ENCODE assay signal across 25 mouse cellular contexts in the genomic region with DNA sequence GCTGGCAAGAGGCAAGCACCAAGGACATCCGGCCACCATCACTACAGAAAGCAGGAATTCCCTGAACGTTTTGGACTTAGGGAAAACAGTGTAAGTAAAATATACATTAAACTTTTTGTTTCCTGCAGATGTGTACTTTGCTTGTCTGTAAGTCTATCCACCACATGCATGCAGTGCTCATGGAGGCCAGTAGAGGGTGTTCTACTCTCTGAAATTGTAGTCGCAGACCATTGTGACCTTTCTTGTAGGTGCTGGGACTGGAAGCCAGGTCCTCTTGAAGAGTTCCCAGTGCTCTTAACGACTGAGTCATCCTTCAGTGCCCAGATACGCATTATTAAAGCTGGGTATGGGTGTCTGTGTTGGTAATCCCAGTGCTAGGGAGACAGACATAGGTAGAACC.
DNase-seq lines count a peak whose midpoint lies in the region; TF ChIP-seq lines count a peak whose summit lies in the region.
"Had no signal": no experiment of that assay in that cellular context is flagged by ENCODE, and none has a peak within 500 bp of the region (broad histone marks: within the 10 kb centered on the region; RNA-seq: fewer than 3 reads in every experiment).

No protein-coding gene starts in this region.

- intact Hi-C loops in heart, adult 2 months (cut with DNase I) = no loop called here
- intact Hi-C loops in left cerebral cortex, adult 2 months (cut with DNase I) = no loop called here

- WGBS in heart, adult 2 months = 90% methylated on average over 5 of the region's 5 CpGs
- 82% methylated on average over 5 of the region's 5 CpGs for WGBS in heart, embryonic 10.5 days
- WGBS in cerebellum, adult 2 months = 93% methylated on average over 5 of the region's 5 CpGs

- H3K9ac ChIP-seq in heart, adult 2 months (ENCODE audit: low read depth, low read length) = no peak overlapping the region
- H3K9ac ChIP-seq: embryonic facial prominence, embryonic 12.5 days; intestine, embryonic 15.5 days; liver, embryonic 15.5 days; midbrain, embryonic 13.5 days; neural tube, embryonic 15.5 days had no signal

- no peaks in the 10 kb centered on the region; the same call in 1 of the 2 replicates for H3K27me3 ChIP-seq in heart, adult 2 months (ENCODE audit: control insufficient read depth, insufficient read depth, low read length)
- peaks cover 20% of the 10 kb centered on the region for H3K27me3 ChIP-seq in heart, embryonic 10.5 days (ENCODE audit: insufficient read depth, poor library complexity, severe bottlenecking)
- H3K27me3 ChIP-seq in cerebellum, adult 2 months (ENCODE audit: control insufficient read depth, insufficient read depth, low read length) = no peaks in the 10 kb centered on the region; the same call in 1 of the 2 replicates
- H3K27me3 ChIP-seq: intestine, embryonic 15.5 days; neural tube, embryonic 15.5 days had no signal

- no peak overlapping the region for H3K4me3 ChIP-seq in heart, adult 2 months
- H3K4me3 ChIP-seq in heart, embryonic 10.5 days = no peak overlapping the region
- no peak overlapping the region for H3K4me3 ChIP-seq in left cerebral cortex, adult 2 months
- H3K4me3 ChIP-seq in cerebellum, adult 2 months (replicated peaks; ENCODE audit: insufficient read depth, low read depth, low read length) = no peak overlapping the region
- H3K4me3 ChIP-seq: embryonic facial prominence, embryonic 12.5 days; hindbrain, embryonic 10.5 days; intestine, embryonic 15.5 days; liver, embryonic 15.5 days; midbrain, embryonic 13.5 days; neural tube, embryonic 15.5 days had no signal

- no peaks in the 10 kb centered on the region for H3K9me3 ChIP-seq in heart, embryonic 10.5 days
- H3K9me3 ChIP-seq: embryonic facial prominence, embryonic 12.5 days; hindbrain, embryonic 10.5 days; intestine, embryonic 15.5 days; liver, embryonic 15.5 days; midbrain, embryonic 13.5 days; neural tube, embryonic 15.5 days had no signal

- peak; percentile 36 for TF ChIP-seq CTCF in heart, adult 2 months (IDR thresholded peaks at IDR 0.05)
- TF ChIP-seq CTCF in left cerebral cortex, adult 2 months (IDR thresholded peaks at IDR 0.05) = peak; percentile 27
- no peak for TF ChIP-seq CTCF in cerebellum, adult 2 months (IDR thresholded peaks at IDR 0.05; ENCODE audit: borderline replicate concordance, insufficient read depth, low read depth, low read length)

- TF ChIP-seq POLR2A in heart, adult 2 months (IDR thresholded peaks at IDR 0.05; ENCODE audit: insufficient read depth, low read depth, low read length) = no peak
- TF ChIP-seq POLR2A in cerebellum, adult 2 months (IDR thresholded peaks at IDR 0.05; ENCODE audit: borderline replicate concordance, insufficient read depth, low read length) = no peak

- H3K79me2 ChIP-seq in heart, adult 2 months (replicated peaks; ENCODE audit: control insufficient read depth, insufficient read depth, low read length) = no peaks in the 10 kb centered on the region

- H3K27ac ChIP-seq in heart, adult 2 months = no peak overlapping the region
- H3K27ac ChIP-seq in heart, embryonic 10.5 days = no peak overlapping the region
- no peak overlapping the region for H3K27ac ChIP-seq in left cerebral cortex, adult 2 months
- H3K27ac ChIP-seq in cerebellum, adult 2 months (ENCODE audit: insufficient read depth, low read length) = no peak overlapping the region
- H3K27ac ChIP-seq: embryonic facial prominence, embryonic 12.5 days; hindbrain, embryonic 10.5 days; intestine, embryonic 15.5 days; liver, embryonic 15.5 days; macrophage; midbrain, embryonic 13.5 days; neural tube, embryonic 15.5 days had no signal

- no peaks in the 10 kb centered on the region for H3K36me3 ChIP-seq in heart, adult 2 months (ENCODE audit: control insufficient read depth, insufficient read depth, low read length)
- H3K36me3 ChIP-seq in heart, embryonic 10.5 days = no peaks in the 10 kb centered on the region
- H3K36me3 ChIP-seq: embryonic facial prominence, embryonic 12.5 days; intestine, embryonic 15.5 days; liver, embryonic 15.5 days; midbrain, embryonic 13.5 days; neural tube, embryonic 15.5 days had no signal

- TF ChIP-seq EP300 in heart, adult 2 months (IDR thresholded peaks at IDR 0.05; ENCODE audit: insufficient read depth, low read depth, low read length) = no peak

- DNase-seq in heart, adult 2 months = no peak
- no peak for DNase-seq in heart, embryonic 10.5 days (ENCODE audit: low spot score)
- no peak for DNase-seq in left cerebral cortex, adult 2 months (ENCODE audit: extremely low spot score in 1 of 2, low spot score in 2 of 2)
- no peak for DNase-seq in left cerebral cortex, adult 9 months (ENCODE audit: low spot score in 2 of 2)
- peak; percentile 23 for DNase-seq in thymus, postnatal 4 days
- DNase-seq in thymus, postnatal 14 days = no peak
- no peak for DNase-seq in cerebellum, adult 2 months
- DNase-seq in embryo, embryonic 10 days (ENCODE audit: low spot score) = no peak
- DNase-seq: adrenal gland, adult 8-10 months; cerebellum, adult 8-10 months; cerebellum, postnatal 25 days; embryo, embryonic 11 days; heart, postnatal 14 days; kidney, postnatal 25 days; layer of hippocampus, postnatal 36 days; liver; retina, postnatal 1 day; right cerebral cortex, postnatal 14 days had no signal

- peaks cover 2% of the 10 kb centered on the region for H3K4me1 ChIP-seq in heart, adult 2 months (ENCODE audit: control insufficient read depth, insufficient read depth, low read length)
- peaks cover 34% of the 10 kb centered on the region for H3K4me1 ChIP-seq in heart, embryonic 10.5 days
- H3K4me1 ChIP-seq in cerebellum, adult 2 months (ENCODE audit: control insufficient read depth, insufficient read depth, low read length) = peaks cover 2% of the 10 kb centered on the region
